ENCODE assay signal across 13 mouse cellular contexts in the genomic region with DNA sequence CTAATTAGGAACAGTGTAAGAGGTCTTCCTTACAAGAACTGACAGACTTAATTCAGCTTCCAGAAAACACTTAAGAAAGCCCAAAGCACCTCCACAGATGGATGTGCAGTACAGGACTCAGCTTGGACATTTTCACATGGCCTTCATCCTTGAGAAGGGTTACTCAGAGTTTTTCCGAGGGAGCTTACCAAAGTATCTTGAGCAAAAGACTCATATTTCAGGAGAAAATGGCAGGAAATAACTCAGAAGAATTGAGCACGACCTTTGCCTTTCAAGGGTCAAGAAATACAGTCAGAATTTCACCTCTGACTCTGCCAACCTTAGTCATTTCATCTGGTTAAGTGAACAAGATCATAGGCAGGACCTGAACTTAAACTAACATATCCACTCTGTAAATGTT.
"Had no signal": no experiment of that assay in that cellular context is flagged by ENCODE, and none has a peak within 500 bp of the region (broad histone marks: within the 10 kb centered on the region; RNA-seq: fewer than 3 reads in every experiment).

No protein-coding gene starts in this region.

- H3K27me3 ChIP-seq: limb, embryonic 12.5 days; midbrain, embryonic 15.5 days; neural tube, embryonic 13.5 days had no signal

- DNase-seq: kidney, adult 18-20 months; kidney, postnatal 10 days; liver; lung, adult 18-20 months; lung, postnatal 36 days; thymus, adult 18-20 months; thymus, postnatal 14 days had no signal

- H3K4me2 ChIP-seq: limb, embryonic 12.5 days; midbrain, embryonic 11.5 days; midbrain, embryonic 15.5 days; neural tube, embryonic 13.5 days had no signal

- H3K4me3 ChIP-seq: left cerebral cortex, adult 2 months; limb, embryonic 12.5 days; midbrain, embryonic 15.5 days; neural tube, embryonic 13.5 days had no signal

- H3K9me3 ChIP-seq: limb, embryonic 12.5 days; midbrain, embryonic 15.5 days; neural tube, embryonic 13.5 days had no signal

- H3K9ac ChIP-seq: limb, embryonic 12.5 days; liver, embryonic 14.5 days; midbrain, embryonic 15.5 days; neural tube, embryonic 13.5 days had no signal

- H3K27ac ChIP-seq: left cerebral cortex, adult 2 months; limb, embryonic 12.5 days; liver, embryonic 14.5 days; midbrain, embryonic 15.5 days; neural tube, embryonic 13.5 days had no signal

- H3K36me3 ChIP-seq: limb, embryonic 12.5 days; midbrain, embryonic 15.5 days; neural tube, embryonic 13.5 days had no signal
